Comparison of ENCODE assay signal across 8 mouse cellular contexts in genomic region chr2:77061871-77062270, GRCm38 (mm10).
DNase-seq lines count a peak whose midpoint lies in the region; ATAC-seq and TF ChIP-seq lines count a peak whose summit lies in the region.

No protein-coding gene starts in this region.

- intact Hi-C loops in left cerebral cortex, postnatal 14 days (cut with DNase I) = loop anchor here (5.0 to 10.0 kb wide), 3 partner anchors 113 to 280 kb away; partner anchors contain the start of gene Ccdc141

- no peaks in the 10 kb centered on the region for H3K36me3 ChIP-seq in thymus, adult 2 months (ENCODE audit: control insufficient read depth, insufficient read depth, low read length)
- no peaks in the 10 kb centered on the region for H3K36me3 ChIP-seq in stomach, postnatal 0 days (ENCODE audit: control insufficient read depth, insufficient read depth, low read length)
- H3K36me3 ChIP-seq in hindbrain, embryonic 13.5 days = no peaks in the 10 kb centered on the region

- DNase-seq in heart, adult 8-10 months (ENCODE audit: low spot score) = peak; percentile 39
- no peak for DNase-seq in heart, adult 11 months
- DNase-seq in thymus, adult 2 months = peak; percentile 17
- DNase-seq in thymus, postnatal 36 days = no peak
- DNase-seq in cerebellum, postnatal 10 days = peak; percentile 78 to 91
- peak; percentile 83 to 90 for DNase-seq in left cerebral cortex, postnatal 14 days (ENCODE audit: low spot score in 2 of 2)
- no peak for DNase-seq in stomach, postnatal 0 days (ENCODE audit: low spot score)

- no peaks in the 10 kb centered on the region for H3K27me3 ChIP-seq in thymus, adult 2 months (ENCODE audit: control insufficient read depth, insufficient read depth, low read length)
- H3K27me3 ChIP-seq in stomach, postnatal 0 days (ENCODE audit: control insufficient read depth, insufficient read depth, low read length) = no peaks in the 10 kb centered on the region
- H3K27me3 ChIP-seq in hindbrain, embryonic 13.5 days = no peaks in the 10 kb centered on the region

- H3K4me1 ChIP-seq in thymus, adult 2 months (replicated peaks; ENCODE audit: control insufficient read depth, insufficient read depth, low read length) = no peaks in the 10 kb centered on the region
- no peaks in the 10 kb centered on the region for H3K4me1 ChIP-seq in stomach, postnatal 0 days (replicated peaks; ENCODE audit: control insufficient read depth, insufficient read depth)
- peaks cover 27% of the 10 kb centered on the region for H3K4me1 ChIP-seq in hindbrain, embryonic 13.5 days (replicated peaks)

- H3K4me2 ChIP-seq in stomach, postnatal 0 days (replicated peaks; ENCODE audit: low read depth) = no peak overlapping the region
- H3K4me2 ChIP-seq in hindbrain, embryonic 13.5 days = no peak overlapping the region

- H3K4me3 ChIP-seq in thymus, adult 2 months (ENCODE audit: control insufficient read depth, insufficient read depth, low read length) = no peak overlapping the region
- no peak overlapping the region for H3K4me3 ChIP-seq in stomach, postnatal 0 days (ENCODE audit: low read depth, low read length)
- H3K4me3 ChIP-seq in hindbrain, embryonic 13.5 days = no peak overlapping the region

- ATAC-seq in stomach, postnatal 0 days (ENCODE audit: low FRiP score, low TSS enrichment) = no peak
- ATAC-seq in hindbrain, embryonic 13.5 days (ENCODE audit: low FRiP score) = no peak

- 55% methylated on average over 3 of the region's 3 CpGs for WGBS in thymus, adult 2 months
- WGBS in stomach, postnatal 0 days = 32% methylated on average over 3 of the region's 3 CpGs
- WGBS in hindbrain, embryonic 13.5 days = 39% methylated on average over 3 of the region's 3 CpGs

- TF ChIP-seq EP300 in stomach, postnatal 0 days (optimal IDR thresholded peaks at IDR 0.05) = no peak

- H3K9ac ChIP-seq in stomach, postnatal 0 days (ENCODE audit: low read length) = no peak overlapping the region
- no peak overlapping the region for H3K9ac ChIP-seq in hindbrain, embryonic 13.5 days

- no peak for TF ChIP-seq POLR2A in thymus, adult 2 months (IDR thresholded peaks at IDR 0.05; ENCODE audit: control insufficient read depth, extremely low read depth, insufficient read depth, low read length, poor library complexity)

- TF ChIP-seq CTCF in thymus, adult 2 months (IDR thresholded peaks at IDR 0.05; ENCODE audit: borderline replicate concordance, control insufficient read depth, extremely low read depth, insufficient read depth, low read length, poor library complexity) = no peak
- peak; percentile 85 for TF ChIP-seq CTCF in stomach, postnatal 0 days (IDR thresholded peaks at IDR 0.05; ENCODE audit: low read depth)

- no peak overlapping the region for H3K27ac ChIP-seq in thymus, adult 2 months (ENCODE audit: control insufficient read depth, insufficient read depth, low read length)
- no peak overlapping the region for H3K27ac ChIP-seq in stomach, postnatal 0 days (replicated peaks)
- no peak overlapping the region for H3K27ac ChIP-seq in hindbrain, embryonic 13.5 days

- no peaks in the 10 kb centered on the region for H3K9me3 ChIP-seq in stomach, postnatal 0 days (ENCODE audit: control insufficient read depth, low read length)
- no peaks in the 10 kb centered on the region for H3K9me3 ChIP-seq in hindbrain, embryonic 13.5 days

Comparison
In these comparisons a context has a peak if more than half of its experiments do, and no peak if none do; other contexts are left out.
1. DNase-seq: peak in heart, adult 8-10 months (single experiment), thymus, adult 2 months (single experiment), cerebellum, postnatal 10 days (2 of 2) and left cerebral cortex, postnatal 14 days (2 of 2); none in heart, adult 11 months (single experiment), thymus, postnatal 36 days (0 of 2) and stomach, postnatal 0 days (single experiment).